Mouse (Mus musculus) kidney, postnatal 10 days (tissue): ENCODE data around the gene Gm21983.

Experiments
- DNase-seq: peaks from one replicate; pipeline ENCODE4 v3.0.0; 2021; ENCODE audit warnings: mixed read lengths

Gm21983 gene

GRCm38 (mm10) chr7:27180837-27181695 lies at the start of gene Gm21983, which contains the start of gene Mia:
Gm21983 (minus strand) TSS chr7:27181086.
Mia (minus strand) TSS chr7:27181157.
- DNase-seq: no peak

DNA sequence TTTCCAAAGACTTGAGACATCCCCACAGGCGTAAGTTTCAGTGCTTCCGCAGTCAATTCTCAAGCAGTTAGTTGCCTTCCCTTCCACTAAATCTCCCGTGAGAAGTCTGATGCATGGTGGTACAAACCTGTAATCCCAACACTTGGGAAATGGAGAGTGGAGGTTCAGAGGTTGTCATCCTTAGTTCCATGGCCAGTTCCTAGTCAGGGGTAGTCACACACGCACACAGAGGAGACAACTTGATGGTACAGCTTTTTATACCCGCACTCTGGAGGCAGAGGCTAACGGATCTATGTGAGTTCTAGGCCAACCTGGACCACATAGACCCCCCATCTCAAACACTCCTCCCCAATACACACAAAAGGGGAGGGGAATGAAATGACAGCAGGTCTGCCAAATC lies 48.0 kb upstream of the Gm21983 start:
- no peak for DNase-seq

DNA sequence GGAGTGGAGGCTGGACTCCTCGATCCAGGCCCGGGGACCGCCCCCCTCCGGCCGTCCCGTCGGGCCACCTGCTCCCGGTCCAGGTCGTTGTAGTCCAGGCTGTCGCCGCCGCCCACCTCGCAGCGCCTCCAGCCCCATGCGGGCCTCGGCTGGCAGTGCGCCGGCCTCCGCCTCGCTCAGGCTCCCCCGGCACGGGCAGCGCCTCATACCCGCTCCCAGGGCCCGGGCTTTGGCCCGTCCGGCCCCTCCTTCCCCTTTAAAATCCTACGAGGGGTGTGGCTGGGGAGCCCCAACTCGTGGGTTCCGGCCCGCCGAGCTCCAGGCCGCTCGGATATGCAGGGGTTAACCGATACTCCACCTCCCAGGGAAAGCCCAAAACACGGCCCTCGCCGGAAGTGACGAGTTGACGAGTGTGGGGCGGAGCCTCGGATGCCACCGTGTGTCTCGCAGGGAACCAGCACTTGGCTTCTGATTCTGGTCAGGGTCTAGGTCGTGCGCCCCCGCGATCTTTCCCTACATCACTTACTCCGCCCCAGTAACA lies 47.5 kb upstream of the Gm21983 start, which contains the start of gene Itpkc:
Gene Itpkc (minus strand): TSS at position 381 of the 541 bp plus-strand sequence.
- DNase-seq: peak; percentile 95

DNA sequence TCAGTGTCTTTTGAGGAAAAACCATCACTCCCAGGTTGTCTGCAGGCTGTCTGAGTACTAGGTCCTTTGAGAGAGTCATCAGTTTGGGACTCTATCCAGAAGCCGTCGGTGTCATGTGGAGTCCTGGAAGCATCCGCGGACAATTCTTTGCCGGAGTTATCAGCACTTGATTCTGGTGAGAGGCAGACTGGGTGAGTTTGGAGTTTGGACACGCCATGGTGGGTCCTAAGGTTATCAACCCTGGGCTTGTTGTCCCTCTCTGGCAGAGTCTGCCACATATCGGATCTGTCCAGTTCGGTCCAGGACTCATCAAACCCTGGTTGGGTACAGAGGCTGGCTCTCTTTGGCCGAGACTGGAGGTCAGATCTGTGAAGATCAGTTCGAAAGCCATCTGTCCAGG lies 46.8 kb upstream of the Gm21983 start:
- no peak for DNase-seq

GRCm38 (mm10) chr7:27227276-27227675 lies 46.4 kb upstream of the Gm21983 start:
- no peak for DNase-seq

DNA sequence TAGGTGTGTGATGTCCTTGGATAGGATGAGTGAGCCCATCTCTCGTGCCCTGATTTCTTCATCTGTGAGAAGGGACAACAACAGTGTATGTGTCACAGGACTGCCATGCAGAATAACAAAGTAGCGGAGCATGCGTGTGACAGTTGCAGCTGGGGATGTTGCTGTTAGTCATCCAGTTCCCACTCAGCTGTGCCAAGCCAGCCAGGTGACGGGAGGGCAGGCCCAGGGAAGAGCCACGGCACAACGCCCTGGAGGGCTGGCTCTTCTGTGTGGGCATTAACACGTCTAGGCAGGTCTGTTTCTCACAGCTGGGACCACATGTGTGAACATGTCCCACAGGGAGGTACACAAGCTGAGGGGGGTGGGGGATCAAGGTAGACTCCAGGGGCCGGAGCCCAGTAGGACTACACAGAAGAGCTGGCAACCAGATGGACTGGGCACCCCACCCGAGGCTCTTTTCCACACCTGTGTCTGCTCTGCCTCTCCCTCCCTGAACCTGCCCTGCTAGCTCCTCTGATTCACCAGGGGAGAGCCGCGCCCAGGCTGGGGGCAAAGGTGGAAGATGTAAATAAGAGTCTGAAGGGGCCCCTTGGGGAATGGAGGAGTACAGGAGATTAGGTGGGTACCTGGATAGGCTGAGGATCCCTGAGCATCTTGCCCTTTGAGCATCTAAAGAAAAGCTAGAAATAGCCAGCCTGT lies 44.1 kb upstream of the Gm21983 start:
- DNase-seq: peak; percentile 19

- DNase-seq: no peak
Observed at GRCm38 (mm10) chr7:27222538-27222937, 41.7 kb upstream of the Gm21983 start.

GRCm38 (mm10) chr7:27221939-27222338 lies 41.1 kb upstream of the Gm21983 start:
- DNase-seq: no peak

- no peak for DNase-seq
Observed at GRCm38 (mm10) chr7:27219937-27220336, 39.1 kb upstream of the Gm21983 start.

GRCm38 (mm10) chr7:27218586-27218985 lies 37.7 kb upstream of the Gm21983 start:
- DNase-seq: no peak

GRCm38 (mm10) chr7:27212626-27213025 lies 31.7 kb upstream of the Gm21983 start:
- DNase-seq: no peak

- DNase-seq: no peak
Observed at GRCm38 (mm10) chr7:27203730-27204449, 23.0 kb upstream of the Gm21983 start.

DNA sequence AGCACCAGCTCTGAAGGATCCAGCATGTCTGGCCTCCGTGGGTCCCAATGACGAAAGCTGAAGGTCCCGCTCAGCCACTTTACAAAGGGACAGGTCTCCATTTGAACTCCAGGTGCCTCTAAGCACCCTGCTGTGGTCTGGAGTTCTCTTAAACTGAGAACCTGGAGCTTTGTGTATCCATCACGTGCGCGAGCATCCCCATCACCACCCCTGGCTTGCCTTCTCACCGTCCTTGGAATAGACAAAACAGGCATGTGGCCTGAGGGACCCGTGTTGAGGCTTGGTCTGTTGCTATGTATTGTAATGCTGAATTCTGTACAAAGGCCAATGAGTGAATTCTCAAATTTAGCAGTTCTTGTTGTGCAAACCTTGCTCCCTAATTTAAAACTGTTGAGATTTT lies 17.9 kb upstream of the Gm21983 start:
- DNase-seq: no peak

GRCm38 (mm10) chr7:27198355-27198754 lies 17.5 kb upstream of the Gm21983 start:
- no peak for DNase-seq

GRCm38 (mm10) chr7:27197634-27198033 lies 16.7 kb upstream of the Gm21983 start:
- DNase-seq: no peak

DNA sequence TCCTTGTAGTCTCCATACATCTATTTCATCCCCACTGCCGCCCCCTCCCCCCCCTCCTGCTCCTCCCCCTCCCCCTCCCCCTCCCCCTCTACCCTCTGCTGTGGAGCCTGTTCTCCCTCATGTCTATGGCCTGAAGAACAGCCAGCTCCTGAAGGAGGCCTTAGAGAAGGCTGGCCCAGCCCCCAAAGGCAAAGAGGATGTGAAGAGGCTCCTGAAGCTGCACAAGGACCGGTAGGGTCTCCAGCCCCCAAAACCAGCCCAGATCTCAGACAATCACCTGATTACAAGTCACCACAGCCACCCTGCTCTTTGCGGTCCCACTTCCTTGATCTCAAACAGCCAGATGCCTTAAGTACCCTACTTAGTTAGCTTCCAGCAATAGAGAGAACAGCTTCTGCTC lies 16.2 kb upstream of the Gm21983 start:
- no peak for DNase-seq

GRCm38 (mm10) chr7:27195681-27196611 lies 15.1 kb upstream of the Gm21983 start, which contains the start of the genes BC024978 and Snrpa:
BC024978 (plus strand) TSS chr7:27195781.
Snrpa (minus strand) TSS chr7:27196271.
- DNase-seq: peak; percentile 97

DNA sequence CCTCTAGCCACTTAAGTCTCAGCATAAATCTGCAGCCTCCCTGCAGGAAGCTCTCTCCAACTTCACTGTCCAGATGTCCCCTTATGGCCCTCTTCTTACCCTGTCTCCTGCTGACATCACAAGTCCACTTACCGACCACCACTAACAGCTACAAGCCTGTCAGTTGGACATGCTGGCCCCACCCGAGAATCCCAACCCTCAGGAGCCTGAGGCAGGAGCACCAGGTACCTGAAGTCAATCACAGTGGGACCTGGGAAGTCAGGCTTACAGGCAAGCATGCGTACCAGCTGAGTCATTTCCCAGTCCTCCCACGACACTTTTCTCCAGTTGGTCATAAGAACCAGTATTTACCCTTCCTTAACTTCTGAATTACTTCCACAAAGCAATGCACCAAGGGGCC lies 12.8 kb upstream of the Gm21983 start:
- no peak for DNase-seq

GRCm38 (mm10) chr7:27192434-27192833 lies 11.5 kb upstream of the Gm21983 start:
- DNase-seq: no peak

GRCm38 (mm10) chr7:27189271-27189931 lies 8.5 kb upstream of the Gm21983 start:
- no peak for DNase-seq

DNA sequence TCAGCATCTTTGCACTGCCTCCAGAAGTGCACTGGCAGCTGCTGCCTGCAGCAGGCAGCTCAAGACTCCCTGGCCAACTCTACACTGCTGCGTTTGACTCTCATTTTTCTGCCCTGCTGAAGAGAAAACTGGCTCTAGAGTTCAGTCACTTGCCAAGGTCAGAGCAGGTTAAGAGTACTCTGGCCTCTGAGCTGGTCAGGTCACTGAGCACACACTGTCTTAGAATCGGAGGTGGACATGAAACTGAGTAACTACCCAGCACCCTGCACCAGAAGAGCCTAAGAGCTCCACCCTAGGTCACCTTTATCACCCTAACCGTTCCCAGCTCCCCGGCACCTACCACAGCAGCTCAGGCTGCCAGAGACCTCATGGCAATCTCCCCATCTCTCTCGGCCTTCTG lies 5.1 kb upstream of the Gm21983 start:
- no peak for DNase-seq
